Mouse (Mus musculus) lung, embryonic 15.5 days (tissue): ENCODE data around the gene Kifc5b. TPM values are rescaled to one million over a fixed set of nuclear protein-coding genes. Genes with fewer than 3 reads are reported as not detected.
A peak's percentile ranks its signal among the peaks of the same experiment; 100 is the strongest.

Source experiments
- ATAC-seq: fragments of 200-750 bp; cut with Nextera tagmentation; 2 replicates; pipeline ENCODE4 v1.8.0; 2017; ENCODE audit warnings: moderate number of reproducible peaks, borderline replicate concordance; ENCODE audit not compliant: low FRiP score, low TSS enrichment; ENCODE audit errors: extremely low read depth
- H3K27ac ChIP-seq: fragments of 300-500 bp; sonication (generic); 2 replicates; pipeline ENCODE4 v1.5.1; 2015; ENCODE audit warnings: moderate library complexity, mild to moderate bottlenecking, inconsistent platforms
- H3K27me3 ChIP-seq: fragments of 300-500 bp; sonication (generic); 2 replicates; pipeline ENCODE4 v1.6.1; 2015; ENCODE audit warnings: inconsistent platforms
- H3K36me3 ChIP-seq: fragments of 300-500 bp; sonication (generic); 2 replicates; pipeline ENCODE4 v1.6.1; 2015; ENCODE audit warnings: inconsistent platforms
- H3K4me1 ChIP-seq: fragments of 300-500 bp; sonication (generic); 2 replicates; pipeline ENCODE4 v1.6.1; 2015; ENCODE audit warnings: inconsistent platforms
- H3K4me2 ChIP-seq: fragments of 300-500 bp; sonication (generic); 2 replicates; pipeline ENCODE4 v1.6.1; 2015; ENCODE audit warnings: inconsistent platforms, mild to moderate bottlenecking, moderate library complexity
- H3K4me3 ChIP-seq: fragments of 300-500 bp; sonication (generic); 2 replicates; pipeline ENCODE4 v1.5.1; 2015; ENCODE audit warnings: mild to moderate bottlenecking, inconsistent platforms
- H3K9ac ChIP-seq: fragments of 300-500 bp; sonication (generic); 2 replicates; pipeline ENCODE4 v1.6.1; 2015; ENCODE audit warnings: inconsistent platforms
- H3K9me3 ChIP-seq: fragments of 300-500 bp; sonication (generic); 2 replicates; pipeline ENCODE4 v1.6.1; 2016; ENCODE audit warnings: inconsistent platforms
- WGBS: fragments of 180-500 bp; shearing (Covaris S2); methylation state at CpG from one replicate; pipeline ENCODE4 v1.1.7; 2015; 5-methylcytosine and 5-hydroxymethylcytosine counted together
- polyA plus RNA-seq: library from polyadenylated mRNA; unstranded; fragments of >200 nt; fragmentation: Nextera tagmentation; extraction: Ambion mirVana; gene quantifications from 2 replicates; pipeline ENCODE4 v1.2.1, GENCODE M21; 2015

Kifc5b gene
- polyA plus RNA-seq, 1 experiment from 2014 or later = 8.0 TPM

DNA sequence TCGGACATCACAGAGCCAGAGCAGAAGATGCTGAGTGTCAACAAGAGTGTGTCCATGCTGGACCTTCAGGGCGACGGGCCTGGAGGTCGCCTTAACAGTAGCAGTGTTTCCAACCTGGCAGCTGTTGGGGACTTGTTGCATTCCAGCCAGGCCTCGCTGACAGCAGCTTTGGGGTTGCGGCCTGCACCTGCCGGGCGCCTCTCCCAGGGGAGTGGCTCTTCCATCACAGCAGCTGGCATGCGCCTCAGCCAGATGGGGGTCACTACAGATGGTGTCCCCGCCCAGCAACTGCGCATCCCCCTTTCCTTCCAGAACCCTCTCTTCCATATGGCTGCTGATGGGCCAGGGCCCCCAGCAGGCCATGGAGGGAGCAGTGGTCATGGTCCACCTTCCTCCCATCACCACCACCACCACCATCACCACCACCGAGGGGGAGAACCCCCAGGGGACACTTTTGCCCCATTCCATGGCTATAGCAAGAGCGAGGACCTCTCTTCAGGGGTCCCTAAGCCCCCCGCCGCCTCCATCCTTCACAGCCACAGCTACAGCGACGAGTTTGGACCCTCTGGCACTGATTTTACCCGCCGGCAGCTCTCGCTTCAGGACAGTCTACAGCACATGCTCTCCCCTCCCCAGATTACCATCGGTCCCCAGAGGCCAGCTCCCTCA lies 44.8 kb downstream of the Kifc5b start:
- peaks cover 58% of the 10 kb centered on the region for H3K36me3 ChIP-seq
- no peaks in the 10 kb centered on the region for H3K9me3 ChIP-seq
- no peak overlapping the region for H3K4me3 ChIP-seq
- H3K4me2 ChIP-seq = no peak overlapping the region
- H3K27me3 ChIP-seq = no peaks in the 10 kb centered on the region
- H3K27ac ChIP-seq = no peak overlapping the region
- no peak overlapping the region for H3K9ac ChIP-seq
- no peaks in the 10 kb centered on the region for H3K4me1 ChIP-seq
- no peak for ATAC-seq
- 88% methylated on average over 21 of the region's 21 CpGs for WGBS

DNA sequence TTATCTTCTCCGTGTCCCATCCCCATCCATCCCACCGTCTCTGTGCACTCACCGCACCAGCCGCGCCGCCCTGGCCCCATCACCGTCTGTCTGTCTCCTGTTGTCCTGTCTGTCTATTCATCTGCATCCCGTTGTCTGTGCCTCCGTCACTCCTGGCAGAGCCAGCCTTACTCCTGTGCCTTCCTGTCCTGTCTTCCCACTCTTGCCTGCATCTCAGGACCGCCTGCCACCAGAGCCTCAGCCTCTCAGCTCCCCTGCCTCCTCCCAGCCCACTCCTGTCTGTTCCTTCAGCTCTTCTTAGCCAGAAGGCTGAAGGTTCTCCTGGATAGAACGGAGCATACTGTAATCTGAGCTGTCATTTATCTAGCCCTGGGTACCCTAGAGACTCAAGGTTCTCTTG lies 50.1 kb downstream of the Kifc5b start:
- H3K4me1 ChIP-seq = peaks cover 11% of the 10 kb centered on the region
- H3K36me3 ChIP-seq = peaks cover 25% of the 10 kb centered on the region
- 84% methylated on average over 11 of the region's 11 CpGs for WGBS

DNA sequence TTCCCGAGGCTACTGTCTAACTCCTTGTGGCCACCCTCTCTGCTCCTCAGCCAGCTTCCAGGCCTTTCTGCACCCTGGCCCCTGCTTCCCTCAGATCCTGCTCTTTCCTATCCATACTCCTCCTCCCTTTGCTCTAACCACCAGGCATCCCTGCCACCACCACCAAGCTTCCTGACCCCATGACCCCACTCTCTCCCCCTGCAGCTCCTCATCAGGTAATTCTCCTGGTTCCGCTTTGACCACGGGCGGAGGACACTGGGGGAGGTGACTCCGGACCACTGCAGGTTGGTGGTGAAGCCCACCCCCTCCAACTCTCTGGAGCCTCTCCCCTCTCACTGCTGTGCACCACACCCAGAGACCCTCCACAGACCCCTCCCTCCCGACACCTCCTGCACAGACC lies 50.6 kb downstream of the Kifc5b start:
- no peak overlapping the region for H3K4me3 ChIP-seq
- peaks cover 12% of the 10 kb centered on the region for H3K4me1 ChIP-seq
- WGBS = 88% methylated on average over 6 of the region's 6 CpGs
- no peaks in the 10 kb centered on the region for H3K9me3 ChIP-seq
- H3K9ac ChIP-seq = no peak overlapping the region
- H3K27ac ChIP-seq = no peak overlapping the region
- peaks cover 22% of the 10 kb centered on the region for H3K36me3 ChIP-seq
- no peak for ATAC-seq
- H3K4me2 ChIP-seq = no peak overlapping the region
- H3K27me3 ChIP-seq = no peaks in the 10 kb centered on the region

More for the DNA sequence above, 50.1 kb downstream of the Kifc5b start:
- Histone ChIP-seq H3K9me3 (no peaks in the 10 kb centered on the region), H3K4me3 (no peak overlapping the region), H3K27ac (no peak overlapping the region), H3K4me2 (no peak overlapping the region), H3K9ac (no peak overlapping the region), H3K27me3 (no peaks in the 10 kb centered on the region)
- ATAC-seq = no peak

DNA sequence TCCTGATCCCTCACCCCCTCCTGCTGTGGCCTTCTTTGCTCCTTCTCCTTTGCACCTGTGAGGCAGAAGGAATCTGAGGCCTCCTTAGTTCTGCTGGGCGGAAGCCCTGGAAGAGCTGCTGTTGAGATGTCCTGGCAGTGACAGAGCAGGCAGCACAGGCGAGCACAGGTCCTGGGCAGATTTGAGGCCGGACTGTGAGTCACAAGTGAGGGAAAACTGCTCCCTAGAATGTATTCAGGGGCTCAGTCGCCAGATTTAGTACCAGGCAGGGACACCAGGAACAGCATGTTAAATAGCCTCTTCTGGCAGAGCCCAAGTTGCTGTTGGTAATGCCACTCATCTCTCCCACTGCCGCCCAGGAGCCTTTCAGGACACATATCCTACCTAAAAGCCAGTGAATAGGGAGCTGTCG lies 51.3 kb downstream of the Kifc5b start:
- H3K27ac ChIP-seq = no peak overlapping the region
- no peak overlapping the region for H3K9ac ChIP-seq
- peaks cover 12% of the 10 kb centered on the region for H3K4me1 ChIP-seq
- no peak for ATAC-seq
- H3K4me3 ChIP-seq = no peak overlapping the region
- peaks cover 22% of the 10 kb centered on the region for H3K36me3 ChIP-seq
- H3K27me3 ChIP-seq = no peaks in the 10 kb centered on the region
- no peaks in the 10 kb centered on the region for H3K9me3 ChIP-seq
- no peak overlapping the region for H3K4me2 ChIP-seq
- WGBS = 78% methylated on average over 6 of the region's 6 CpGs

DNA sequence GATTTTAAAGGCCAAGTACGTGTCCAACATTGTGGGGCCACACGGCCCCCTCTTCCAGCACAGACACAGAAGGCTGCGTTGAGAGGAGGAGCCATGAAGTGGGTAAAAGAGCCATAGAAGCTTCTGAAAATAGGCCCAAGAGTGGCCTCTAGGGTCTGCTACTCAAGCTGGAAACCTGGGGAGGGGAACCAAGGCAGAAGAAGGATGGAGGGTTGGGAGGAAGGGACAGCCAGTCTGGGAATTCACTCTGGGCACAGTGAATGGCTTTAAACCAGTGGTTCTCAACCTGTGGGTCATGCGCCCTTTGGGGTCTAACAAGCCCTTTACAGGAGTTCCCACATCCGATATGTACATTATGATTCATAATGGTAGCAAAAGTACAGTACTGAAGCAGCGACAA lies 52.4 kb downstream of the Kifc5b start:
- Histone ChIP-seq H3K27me3 (no peaks in the 10 kb centered on the region), H3K4me3 (no peak overlapping the region), H3K27ac (no peak overlapping the region), H3K4me1 (peaks cover 21% of the 10 kb centered on the region), H3K36me3 (peaks cover 18% of the 10 kb centered on the region), H3K9me3 (no peaks in the 10 kb centered on the region), H3K9ac (no peak overlapping the region), H3K4me2 (no peak overlapping the region)
- no peak for ATAC-seq
- WGBS = 74% methylated on average over 6 of the region's 6 CpGs

DNA sequence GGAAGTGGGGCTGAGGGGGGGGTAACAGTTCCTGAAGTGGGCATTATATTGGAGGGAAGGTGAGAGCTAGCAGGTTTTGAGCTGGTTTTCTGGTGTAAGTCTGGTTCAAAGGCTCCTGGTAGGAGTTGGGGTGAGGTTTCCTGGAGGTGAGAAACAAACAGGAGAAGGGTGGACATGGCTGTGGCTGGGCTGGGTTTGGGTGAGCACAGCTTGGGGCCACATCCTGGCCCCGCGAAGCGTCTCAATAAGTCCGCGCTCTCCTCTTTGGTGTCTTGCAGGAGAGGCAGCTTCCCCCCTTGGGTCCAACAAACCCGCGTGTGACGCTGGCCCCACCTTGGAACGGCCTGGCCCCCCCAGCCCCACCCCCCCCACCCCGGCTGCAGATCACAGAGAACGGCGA lies 53.3 kb downstream of the Kifc5b start:
- no peak overlapping the region for H3K9ac ChIP-seq
- no peak overlapping the region for H3K4me3 ChIP-seq
- H3K27me3 ChIP-seq = no peaks in the 10 kb centered on the region
- H3K4me2 ChIP-seq = no peak overlapping the region
- WGBS = 63% methylated on average over 9 of the region's 12 CpGs
- H3K4me1 ChIP-seq = peaks cover 29% of the 10 kb centered on the region
- peaks cover 19% of the 10 kb centered on the region for H3K36me3 ChIP-seq
- H3K9me3 ChIP-seq = no peaks in the 10 kb centered on the region
- no peak for ATAC-seq
- H3K27ac ChIP-seq = no peak overlapping the region

DNA sequence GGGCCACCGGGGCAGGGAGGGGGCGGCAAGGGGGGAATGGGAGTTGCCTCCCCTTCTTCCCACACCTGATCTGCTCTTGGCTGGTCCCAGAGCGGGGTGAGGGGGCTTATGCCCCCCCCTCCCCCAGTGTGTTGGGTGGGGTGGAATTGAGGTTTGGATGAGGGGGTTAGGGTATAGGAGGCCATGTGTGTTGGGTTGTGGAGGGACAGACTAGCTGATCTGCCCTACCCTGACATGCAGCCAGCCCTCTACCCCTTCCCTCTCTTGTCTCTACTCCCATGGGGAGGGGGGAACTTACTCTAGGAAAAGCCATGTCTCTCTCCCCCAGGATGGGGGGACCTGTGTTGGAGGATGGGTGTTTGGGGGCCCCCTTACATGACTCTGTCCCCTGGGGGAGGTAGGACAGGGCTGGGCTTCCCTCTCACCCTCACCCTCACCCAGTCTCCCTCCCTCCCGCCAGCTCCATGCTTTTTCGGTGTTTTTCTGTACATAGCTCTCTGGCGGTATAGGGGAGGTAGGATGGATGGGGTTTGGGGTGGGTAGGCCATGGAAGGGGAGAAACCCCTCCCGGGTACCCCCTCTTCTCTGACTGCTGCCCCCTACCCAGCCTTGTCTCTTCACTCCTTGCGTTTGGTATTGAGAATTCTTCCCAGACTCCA lies 54.5 kb downstream of the Kifc5b start:
- Histone ChIP-seq H3K27me3 (no peaks in the 10 kb centered on the region), H3K4me3 (peak overlapping the region; percentile 97), H3K4me1 (peaks cover 39% of the 10 kb centered on the region), H3K27ac (peak overlapping the region; percentile 59; the same call in 1 of the 2 replicates), H3K36me3 (peaks cover 26% of the 10 kb centered on the region), H3K9me3 (no peaks in the 10 kb centered on the region), H3K4me2 (peak overlapping the region; percentile 86), H3K9ac (peak overlapping the region; percentile 3; the same call in 1 of the 2 replicates)
- ATAC-seq = no peak; the same call in 1 of the 2 replicates
- WGBS = 38% methylated on average over 7 of the region's 8 CpGs

DNA sequence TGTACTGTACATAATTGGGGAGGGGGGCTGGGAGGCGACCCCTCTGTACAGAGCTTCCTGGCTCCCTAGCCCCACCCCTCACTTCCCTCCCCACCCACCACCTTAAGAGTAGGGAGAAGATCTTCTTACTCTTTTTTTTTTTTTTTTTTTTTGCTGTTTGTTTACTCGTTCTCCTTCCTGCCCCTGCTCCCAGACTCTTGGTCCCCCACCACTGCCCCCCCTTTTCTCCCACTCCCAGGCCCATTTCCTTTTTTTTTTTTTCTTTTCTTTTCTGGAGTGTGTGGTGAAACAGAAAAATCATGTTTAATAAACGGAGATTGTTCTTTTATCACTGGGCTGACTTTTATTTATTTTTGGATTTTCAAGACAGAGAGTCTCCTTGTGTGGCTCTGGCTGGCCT lies 55.2 kb downstream of the Kifc5b start:
- WGBS = 0% methylated on average over 3 of the region's 3 CpGs
- ATAC-seq = no peak
- Histone ChIP-seq H3K27ac (peak overlapping the region; percentile 94), H3K27me3 (no peaks in the 10 kb centered on the region), H3K4me1 (peaks cover 39% of the 10 kb centered on the region), H3K9ac (peak overlapping the region; percentile 85), H3K9me3 (no peaks in the 10 kb centered on the region), H3K36me3 (peaks cover 26% of the 10 kb centered on the region), H3K4me3 (peak overlapping the region; percentile 97), H3K4me2 (peak overlapping the region; percentile 86)

DNA sequence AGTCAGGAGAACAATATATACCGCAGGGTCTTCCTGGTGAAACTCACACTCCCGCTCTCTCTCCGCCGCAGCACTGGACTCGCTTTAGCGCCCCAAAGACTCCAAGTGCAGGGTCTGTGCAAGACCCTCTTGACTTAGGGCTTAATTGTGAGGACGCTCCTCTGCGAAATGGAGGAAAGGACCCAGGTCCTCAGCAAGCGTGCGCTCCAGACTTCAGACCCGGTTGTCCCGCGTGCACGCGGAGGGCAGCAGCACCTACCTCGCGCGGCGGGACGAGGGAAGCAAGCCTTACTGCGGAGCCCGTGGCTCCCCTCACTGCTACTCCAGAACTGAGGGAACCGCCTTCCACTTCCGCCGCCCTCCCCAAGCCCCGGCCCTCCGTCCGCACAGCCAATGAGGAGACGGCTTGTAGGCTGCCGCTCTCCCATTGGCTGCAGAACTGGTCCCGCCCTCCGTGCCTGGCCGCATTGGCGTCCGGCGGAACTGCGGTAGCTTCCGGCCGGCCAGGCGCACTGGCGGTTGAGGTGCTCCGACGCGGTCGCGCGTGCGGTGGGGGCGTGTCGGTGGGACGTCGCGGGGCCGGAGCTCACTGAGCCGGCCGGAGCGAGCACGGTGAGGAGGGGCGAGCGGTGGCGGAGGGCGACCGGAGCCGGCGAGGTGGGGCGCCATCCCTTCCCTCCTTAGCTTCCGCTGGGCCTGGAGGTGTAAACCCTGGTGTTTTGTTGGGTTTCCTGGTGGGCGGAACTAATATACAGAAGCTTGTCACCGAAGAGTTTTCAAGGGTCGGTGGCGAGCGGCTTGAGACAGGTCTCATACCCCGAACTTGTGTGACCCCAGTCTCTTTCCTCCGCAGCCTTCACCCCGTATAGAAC lies 56.0 kb downstream of the Kifc5b start, which contains the start of gene Zbtb9:
Gene Zbtb9, plus strand, starts transcription at position 465 of the 872 bp plus-strand sequence.
- ATAC-seq = peak; percentile 99
- Histone ChIP-seq H3K9me3 (no peaks in the 10 kb centered on the region), H3K9ac (peak within 1 kb of the TSS; percentile 85), H3K4me1 (peaks cover 39% of the 10 kb centered on the region), H3K27ac (peak within 1 kb of the TSS; percentile 94), H3K27me3 (no peaks in the 10 kb centered on the region), H3K4me2 (peak within 1 kb of the TSS; percentile 86), H3K4me3 (peak within 1 kb of the TSS; percentile 97), H3K36me3 (peaks cover 31% of the 10 kb centered on the region)
- WGBS = under 1% methylated on average over 74 of the region's 75 CpGs

DNA sequence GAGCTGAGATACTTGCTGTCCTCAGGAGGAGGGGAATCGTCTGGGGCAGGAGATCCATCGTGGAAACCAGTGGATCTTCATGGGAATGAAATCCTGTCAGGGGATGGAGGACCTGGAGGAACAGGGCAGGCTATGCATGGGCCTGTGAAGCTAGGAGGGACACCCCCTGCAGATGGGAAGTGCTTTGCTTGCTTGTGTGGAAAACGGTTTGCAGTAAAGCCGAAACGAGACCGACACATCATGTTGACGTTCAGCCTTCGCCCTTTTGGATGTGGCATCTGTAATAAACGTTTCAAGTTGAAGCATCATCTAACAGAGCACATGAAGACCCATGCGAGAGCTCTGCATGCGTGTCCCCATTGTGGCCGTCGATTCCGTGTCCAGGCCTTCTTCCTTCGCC lies 57.7 kb downstream of the Kifc5b start:
- ATAC-seq = no peak
- Histone ChIP-seq H3K27me3 (no peaks in the 10 kb centered on the region), H3K9me3 (no peaks in the 10 kb centered on the region), H3K36me3 (peaks cover 45% of the 10 kb centered on the region), H3K9ac (no peak overlapping the region), H3K4me3 (0 out of 2 replicates have a peak overlapping the region, but pooled peaks have one; percentile 3), H3K4me2 (peak overlapping the region; percentile 86), H3K4me1 (peaks cover 39% of the 10 kb centered on the region), H3K27ac (no peak overlapping the region)
- 90% methylated on average over 15 of the region's 15 CpGs for WGBS

DNA sequence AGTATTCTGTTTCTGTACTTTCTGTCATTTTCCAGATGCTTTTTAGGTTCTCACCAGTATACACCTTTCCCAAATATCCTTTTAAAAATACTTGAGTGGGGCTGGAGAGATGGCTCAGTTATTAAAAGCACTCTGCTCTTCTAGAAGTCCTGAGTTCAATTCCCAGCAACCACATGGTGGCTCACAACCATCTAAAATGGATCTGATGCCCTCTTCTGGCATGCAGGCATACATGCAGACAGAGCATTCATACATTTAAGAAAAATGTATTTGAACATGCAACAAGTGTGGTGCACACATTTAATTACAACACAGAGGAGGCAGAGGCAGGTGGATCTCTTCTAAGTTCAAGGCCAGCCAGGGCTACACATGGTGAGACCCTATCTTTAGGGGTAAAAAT lies 58.5 kb downstream of the Kifc5b start:
- Histone ChIP-seq H3K4me3 (no peak overlapping the region), H3K36me3 (peaks cover 46% of the 10 kb centered on the region), H3K4me1 (peaks cover 39% of the 10 kb centered on the region), H3K9me3 (no peaks in the 10 kb centered on the region), H3K9ac (no peak overlapping the region), H3K27ac (no peak overlapping the region), H3K4me2 (no peak overlapping the region), H3K27me3 (no peaks in the 10 kb centered on the region)
- ATAC-seq = no peak
